Mouse (Mus musculus): Measurements from ENCODE around the gene Slamf9. TPM values are rescaled to one million over a fixed set of nuclear protein-coding genes. Genes with fewer than 3 reads are reported as not detected.
A peak's percentile ranks its signal among the peaks of the same experiment; 100 is the strongest.

The Slamf9 gene
- polyA plus RNA-seq, 1 experiment from 2014 or later: not detected

GRCm38 (mm10) chr1:172501371-172502144 lies 26.4 kb downstream of the Slamf9 start:
- ATAC-seq (ENCODE audit: low FRiP score, low TSS enrichment) (no peak), DNase-seq (peak; percentile 34)
- H3K9ac ChIP-seq (replicated peaks; ENCODE audit: low read length): no peak overlapping the region; the same call in 1 of the 2 replicates
- peak overlapping the region; percentile 32 for H3K4me3 ChIP-seq (replicated peaks; ENCODE audit: low read depth, low read length)
- no peak overlapping the region for H3K27ac ChIP-seq (replicated peaks; ENCODE audit: low read depth, low read length)
- peaks cover 19% of the 10 kb centered on the region for H3K36me3 ChIP-seq (ENCODE audit: control insufficient read depth, insufficient read depth, low read length)
- peaks cover 37% of the 10 kb centered on the region; the same call in 1 of the 2 replicates for H3K27me3 ChIP-seq (ENCODE audit: control insufficient read depth, insufficient read depth, low read length)
- H3K9me3 ChIP-seq (ENCODE audit: control insufficient read depth, low read length): no peaks in the 10 kb centered on the region
- peaks cover 37% of the 10 kb centered on the region for H3K4me1 ChIP-seq (ENCODE audit: control insufficient read depth, insufficient read depth, low read length)
- 28% methylated on average over 13 of the region's 13 CpGs for WGBS
- H3K4me2 ChIP-seq (ENCODE audit: low read length): peak overlapping the region; percentile 52

- Histone ChIP-seq H3K36me3 (ENCODE audit: control insufficient read depth, insufficient read depth, low read length) (peaks cover 10% of the 10 kb centered on the region), H3K4me1 (ENCODE audit: control insufficient read depth, insufficient read depth, low read length) (peaks cover 37% of the 10 kb centered on the region), H3K4me3 (replicated peaks; ENCODE audit: low read depth, low read length) (no peak overlapping the region), H3K9me3 (ENCODE audit: control insufficient read depth, low read length) (no peaks in the 10 kb centered on the region), H3K27me3 (ENCODE audit: control insufficient read depth, insufficient read depth, low read length) (peaks cover 37% of the 10 kb centered on the region; the same call in 1 of the 2 replicates), H3K27ac (replicated peaks; ENCODE audit: low read depth, low read length) (no peak overlapping the region), H3K9ac (replicated peaks; ENCODE audit: low read length) (no peak overlapping the region), H3K4me2 (ENCODE audit: low read length) (peak overlapping the region; percentile 28)
- 39% methylated on average over 12 of the region's 13 CpGs for WGBS
- no peak for ATAC-seq (ENCODE audit: low FRiP score, low TSS enrichment)
- DNase-seq: no peak
These were observed 27.3 kb downstream of the Slamf9 start for GRCm38 (mm10) chr1:172502145-172503110.

- Histone ChIP-seq H3K4me1 (ENCODE audit: control insufficient read depth, insufficient read depth, low read length) (peaks cover 37% of the 10 kb centered on the region), H3K9ac (replicated peaks; ENCODE audit: low read length) (no peak overlapping the region; the same call in 1 of the 2 replicates), H3K27ac (replicated peaks; ENCODE audit: low read depth, low read length) (no peak overlapping the region), H3K4me3 (replicated peaks; ENCODE audit: low read depth, low read length) (no peak overlapping the region), H3K9me3 (ENCODE audit: control insufficient read depth, low read length) (no peaks in the 10 kb centered on the region), H3K36me3 (ENCODE audit: control insufficient read depth, insufficient read depth, low read length) (peaks cover 1% of the 10 kb centered on the region), H3K4me2 (ENCODE audit: low read length) (peak overlapping the region; percentile 28), H3K27me3 (ENCODE audit: control insufficient read depth, insufficient read depth, low read length) (peaks cover 37% of the 10 kb centered on the region; the same call in 1 of the 2 replicates)
- DNase-seq (peak; percentile 64), ATAC-seq (ENCODE audit: low FRiP score, low TSS enrichment) (peak; percentile 18; the same call in 1 of the 2 replicates)
- WGBS: 29% methylated on average over 14 of the region's 14 CpGs
These were observed 28.2 kb downstream of the Slamf9 start for GRCm38 (mm10) chr1:172503111-172503997.

GRCm38 (mm10) chr1:172504756-172505155 lies 29.6 kb downstream of the Slamf9 start:
- ATAC-seq (ENCODE audit: low FRiP score, low TSS enrichment) (no peak), DNase-seq (no peak)
- Histone ChIP-seq H3K9me3 (ENCODE audit: control insufficient read depth, low read length) (no peaks in the 10 kb centered on the region), H3K9ac (replicated peaks; ENCODE audit: low read length) (no peak overlapping the region), H3K4me3 (replicated peaks; ENCODE audit: low read depth, low read length) (no peak overlapping the region), H3K4me1 (ENCODE audit: control insufficient read depth, insufficient read depth, low read length) (peaks cover 37% of the 10 kb centered on the region), H3K36me3 (ENCODE audit: control insufficient read depth, insufficient read depth, low read length) (no peaks in the 10 kb centered on the region), H3K27me3 (ENCODE audit: control insufficient read depth, insufficient read depth, low read length) (peaks cover 27% of the 10 kb centered on the region; the same call in 1 of the 2 replicates), H3K4me2 (ENCODE audit: low read length) (no peak overlapping the region), H3K27ac (replicated peaks; ENCODE audit: low read depth, low read length) (no peak overlapping the region)
- WGBS: 75% methylated on average over 8 of the region's 8 CpGs

- DNase-seq (no peak), ATAC-seq (ENCODE audit: low FRiP score, low TSS enrichment) (no peak)
- H3K36me3 ChIP-seq (ENCODE audit: control insufficient read depth, insufficient read depth, low read length): no peaks in the 10 kb centered on the region
- H3K27ac ChIP-seq (replicated peaks; ENCODE audit: low read depth, low read length): no peak overlapping the region
- peaks cover 22% of the 10 kb centered on the region for H3K4me1 ChIP-seq (ENCODE audit: control insufficient read depth, insufficient read depth, low read length)
- H3K9me3 ChIP-seq (ENCODE audit: control insufficient read depth, low read length): no peaks in the 10 kb centered on the region
- H3K4me2 ChIP-seq (ENCODE audit: low read length): no peak overlapping the region
- H3K4me3 ChIP-seq (replicated peaks; ENCODE audit: low read depth, low read length): no peak overlapping the region
- H3K9ac ChIP-seq (replicated peaks; ENCODE audit: low read length): no peak overlapping the region
- WGBS: 61% methylated on average over 5 of the region's 5 CpGs
- peaks cover 6% of the 10 kb centered on the region; the same call in 1 of the 2 replicates for H3K27me3 ChIP-seq (ENCODE audit: control insufficient read depth, insufficient read depth, low read length)
These were observed 31.8 kb downstream of the Slamf9 start for GRCm38 (mm10) chr1:172507001-172507400.

GRCm38 (mm10) chr1:172507701-172508100 lies 32.5 kb downstream of the Slamf9 start:
- Histone ChIP-seq H3K27me3 (ENCODE audit: control insufficient read depth, insufficient read depth, low read length) (no peaks in the 10 kb centered on the region), H3K27ac (replicated peaks; ENCODE audit: low read depth, low read length) (no peak overlapping the region), H3K4me3 (replicated peaks; ENCODE audit: low read depth, low read length) (no peak overlapping the region), H3K4me1 (ENCODE audit: control insufficient read depth, insufficient read depth, low read length) (peaks cover 15% of the 10 kb centered on the region), H3K9ac (replicated peaks; ENCODE audit: low read length) (no peak overlapping the region), H3K4me2 (ENCODE audit: low read length) (no peak overlapping the region), H3K9me3 (ENCODE audit: control insufficient read depth, low read length) (no peaks in the 10 kb centered on the region), H3K36me3 (ENCODE audit: control insufficient read depth, insufficient read depth, low read length) (no peaks in the 10 kb centered on the region)
- 89% methylated on average over 3 of the region's 3 CpGs for WGBS
- DNase-seq: no peak
- ATAC-seq (ENCODE audit: low FRiP score, low TSS enrichment): no peak

- no peak for ATAC-seq (ENCODE audit: low FRiP score, low TSS enrichment)
- H3K27ac ChIP-seq (replicated peaks; ENCODE audit: low read depth, low read length): no peak overlapping the region
- DNase-seq: no peak
- 39% methylated on average over 2 of the region's 2 CpGs for WGBS
- no peaks in the 10 kb centered on the region for H3K9me3 ChIP-seq (ENCODE audit: control insufficient read depth, low read length)
- no peak overlapping the region for H3K4me2 ChIP-seq (ENCODE audit: low read length)
- H3K27me3 ChIP-seq (ENCODE audit: control insufficient read depth, insufficient read depth, low read length): no peaks in the 10 kb centered on the region
- peaks cover 10% of the 10 kb centered on the region for H3K4me1 ChIP-seq (ENCODE audit: control insufficient read depth, insufficient read depth, low read length)
- H3K4me3 ChIP-seq (replicated peaks; ENCODE audit: low read depth, low read length): no peak overlapping the region
- H3K9ac ChIP-seq (replicated peaks; ENCODE audit: low read length): no peak overlapping the region
- H3K36me3 ChIP-seq (ENCODE audit: control insufficient read depth, insufficient read depth, low read length): no peaks in the 10 kb centered on the region
These were observed 33.0 kb downstream of the Slamf9 start for GRCm38 (mm10) chr1:172508172-172508571.

GRCm38 (mm10) chr1:172509235-172509634 lies 34.1 kb downstream of the Slamf9 start:
- Histone ChIP-seq H3K4me3 (replicated peaks; ENCODE audit: low read depth, low read length) (no peak overlapping the region), H3K27me3 (ENCODE audit: control insufficient read depth, insufficient read depth, low read length) (no peaks in the 10 kb centered on the region), H3K27ac (replicated peaks; ENCODE audit: low read depth, low read length) (no peak overlapping the region), H3K9ac (replicated peaks; ENCODE audit: low read length) (no peak overlapping the region), H3K36me3 (ENCODE audit: control insufficient read depth, insufficient read depth, low read length) (no peaks in the 10 kb centered on the region), H3K4me1 (ENCODE audit: control insufficient read depth, insufficient read depth, low read length) (peaks cover 2% of the 10 kb centered on the region; the same call in 1 of the 2 replicates), H3K9me3 (ENCODE audit: control insufficient read depth, low read length) (no peaks in the 10 kb centered on the region), H3K4me2 (ENCODE audit: low read length) (no peak overlapping the region)
- WGBS: 77% methylated on average over 5 of the region's 5 CpGs
- ATAC-seq (ENCODE audit: low FRiP score, low TSS enrichment): no peak
- DNase-seq: no peak

Measured in midbrain, embryonic 14.5 days (tissue).